Mouse (Mus musculus): ENCODE results near the gene Sox2. TPM values are rescaled to one million over a fixed set of nuclear protein-coding genes. Genes with fewer than 3 reads are reported as not detected.

The Sox2 gene
- polyA plus RNA-seq, 1 experiment = not detected

DNA sequence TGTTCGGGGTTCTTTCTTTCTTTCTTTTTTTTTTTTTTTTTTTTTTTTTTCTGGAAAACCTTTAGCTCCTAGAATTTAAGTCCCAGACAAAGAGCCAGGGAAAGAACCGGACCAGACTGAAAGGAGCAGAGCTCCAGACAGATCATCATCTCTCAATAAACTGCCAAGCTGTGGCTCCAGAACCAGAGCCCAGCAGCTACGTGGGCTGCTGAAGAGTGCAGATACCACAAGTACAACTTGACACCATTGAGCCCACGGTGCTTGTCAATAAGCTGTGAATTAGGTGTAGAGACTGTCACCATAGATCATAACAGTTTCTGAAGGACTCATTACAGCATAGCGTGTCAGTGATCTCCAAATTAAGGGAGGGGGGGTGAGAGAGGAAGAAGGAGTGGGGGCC, 7.1 kb upstream of the Sox2 start:
- no peak overlapping the region for H3K4me3 ChIP-seq (ENCODE audit: low read depth, low read length)
- TF ChIP-seq POLR2A (IDR thresholded peaks at IDR 0.05; ENCODE audit: low read depth, low read length) (no peak), CTCF (IDR thresholded peaks at IDR 0.05; ENCODE audit: extremely low read depth, insufficient read length, insufficient replicate concordance, low read depth, low read length) (no peak)
- H3K27ac ChIP-seq (ENCODE audit: insufficient read depth, low read depth, low read length) = no peak overlapping the region
- peaks cover 36% of the 10 kb centered on the region for H3K27me3 ChIP-seq (ENCODE audit: control insufficient read depth, insufficient read depth, low read length)
- WGBS = 11% methylated on average over 5 of the region's 5 CpGs
- no peaks in the 10 kb centered on the region for H3K4me1 ChIP-seq (ENCODE audit: control insufficient read depth, insufficient read depth, insufficient read length, low read length)
- no peaks in the 10 kb centered on the region for H3K36me3 ChIP-seq (ENCODE audit: control insufficient read depth, insufficient read depth, low read length)

DNA sequence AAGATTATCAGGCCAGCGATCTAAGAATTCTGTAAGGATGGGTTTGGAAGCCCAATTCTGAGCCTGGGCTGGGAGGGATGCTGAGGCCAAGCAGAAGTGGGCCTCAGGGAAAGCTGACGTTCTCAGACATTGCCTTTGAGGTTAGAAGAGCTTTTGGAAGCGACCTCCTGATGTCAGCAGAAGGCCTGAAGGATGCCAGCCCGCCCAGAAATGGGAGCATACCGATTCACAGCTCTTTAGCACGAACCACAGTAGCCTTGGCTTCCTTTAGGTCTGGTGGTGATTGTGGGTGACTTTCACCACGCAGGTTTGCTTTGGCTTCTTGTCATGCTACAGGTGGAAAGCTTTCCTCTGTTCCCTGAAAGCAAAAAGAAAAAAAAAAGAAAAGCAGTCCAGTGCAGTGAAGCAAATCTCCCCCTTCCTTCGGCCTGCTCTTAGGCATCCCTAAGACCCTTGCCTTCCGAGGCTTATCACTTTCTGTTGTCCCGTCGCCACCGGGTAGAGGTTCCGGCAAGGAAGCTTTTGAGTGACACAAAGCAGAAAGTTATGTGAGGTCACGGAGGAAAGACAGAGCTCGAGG, 6.6 kb upstream of the Sox2 start:
- Histone ChIP-seq H3K4me1 (ENCODE audit: control insufficient read depth, insufficient read depth, insufficient read length, low read length) (no peaks in the 10 kb centered on the region), H3K4me3 (ENCODE audit: low read depth, low read length) (no peak overlapping the region), H3K27me3 (ENCODE audit: control insufficient read depth, insufficient read depth, low read length) (peaks cover 42% of the 10 kb centered on the region), H3K27ac (ENCODE audit: insufficient read depth, low read depth, low read length) (no peak overlapping the region), H3K36me3 (ENCODE audit: control insufficient read depth, insufficient read depth, low read length) (no peaks in the 10 kb centered on the region)
- no peak for TF ChIP-seq POLR2A (IDR thresholded peaks at IDR 0.05; ENCODE audit: low read depth, low read length)
- TF ChIP-seq CTCF (IDR thresholded peaks at IDR 0.05; ENCODE audit: extremely low read depth, insufficient read length, insufficient replicate concordance, low read depth, low read length) = no peak
- WGBS = 6% methylated on average over 15 of the region's 15 CpGs

DNA sequence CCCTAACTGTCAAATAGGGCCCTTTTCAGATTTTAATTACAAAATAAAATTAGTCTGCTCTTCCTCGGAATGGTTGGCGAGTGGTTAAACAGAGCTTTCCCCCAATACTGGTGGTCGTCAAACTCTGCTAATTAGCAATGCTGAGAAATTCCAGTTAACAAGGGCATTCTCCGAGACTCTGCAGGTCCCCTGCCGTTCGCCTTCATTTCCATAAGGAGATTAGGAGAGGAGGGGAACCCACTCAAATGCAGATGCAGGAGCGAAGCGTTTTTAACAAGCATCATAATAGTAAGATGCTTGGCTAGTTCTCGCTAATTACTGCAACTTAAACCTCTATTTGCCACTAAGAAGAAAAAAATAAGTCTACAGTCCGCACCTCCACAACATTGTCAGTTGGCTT, 4.0 kb upstream of the Sox2 start:
- Histone ChIP-seq H3K27ac (ENCODE audit: insufficient read depth, low read depth, low read length) (no peak overlapping the region), H3K36me3 (ENCODE audit: control insufficient read depth, insufficient read depth, low read length) (no peaks in the 10 kb centered on the region), H3K27me3 (ENCODE audit: control insufficient read depth, insufficient read depth, low read length) (peaks cover 54% of the 10 kb centered on the region), H3K4me1 (ENCODE audit: control insufficient read depth, insufficient read depth, insufficient read length, low read length) (peaks cover 11% of the 10 kb centered on the region), H3K4me3 (ENCODE audit: low read depth, low read length) (no peak overlapping the region)
- TF ChIP-seq CTCF (IDR thresholded peaks at IDR 0.05; ENCODE audit: extremely low read depth, insufficient read length, insufficient replicate concordance, low read depth, low read length) (no peak), POLR2A (IDR thresholded peaks at IDR 0.05; ENCODE audit: low read depth, low read length) (no peak)
- WGBS = 4% methylated on average over 10 of the region's 10 CpGs

DNA sequence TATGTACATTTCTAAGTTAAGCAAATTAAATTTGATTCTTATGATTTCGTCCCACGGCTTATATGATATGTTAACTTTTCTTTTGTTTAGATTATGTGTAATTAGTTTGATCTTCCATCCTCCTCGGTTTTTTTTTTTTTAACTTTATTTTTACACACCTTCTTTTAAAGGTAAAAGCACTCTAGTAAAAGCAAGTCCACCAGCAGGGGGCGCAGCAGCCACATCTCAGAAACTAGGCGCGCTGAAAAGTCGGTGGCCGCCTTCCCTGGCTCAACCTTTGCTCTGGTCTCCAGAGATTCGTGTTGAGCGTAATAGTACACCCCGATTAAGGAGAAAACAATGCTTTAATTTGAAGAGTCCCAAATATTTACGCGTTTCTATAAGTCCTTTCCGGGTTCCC, 2.5 kb upstream of the Sox2 start:
- no peak overlapping the region for H3K27ac ChIP-seq (ENCODE audit: insufficient read depth, low read depth, low read length)
- H3K4me1 ChIP-seq (ENCODE audit: control insufficient read depth, insufficient read depth, insufficient read length, low read length) = peaks cover 11% of the 10 kb centered on the region
- TF ChIP-seq POLR2A (IDR thresholded peaks at IDR 0.05; ENCODE audit: low read depth, low read length) = no peak
- TF ChIP-seq CTCF (IDR thresholded peaks at IDR 0.05; ENCODE audit: extremely low read depth, insufficient read length, insufficient replicate concordance, low read depth, low read length) = peak; percentile 73; the same call in 1 of the 2 replicates
- H3K4me3 ChIP-seq (ENCODE audit: low read depth, low read length) = no peak overlapping the region
- WGBS = 4% methylated on average over 14 of the region's 14 CpGs
- no peaks in the 10 kb centered on the region for H3K36me3 ChIP-seq (ENCODE audit: control insufficient read depth, insufficient read depth, low read length)
- peaks cover 51% of the 10 kb centered on the region for H3K27me3 ChIP-seq (ENCODE audit: control insufficient read depth, insufficient read depth, low read length)

DNA sequence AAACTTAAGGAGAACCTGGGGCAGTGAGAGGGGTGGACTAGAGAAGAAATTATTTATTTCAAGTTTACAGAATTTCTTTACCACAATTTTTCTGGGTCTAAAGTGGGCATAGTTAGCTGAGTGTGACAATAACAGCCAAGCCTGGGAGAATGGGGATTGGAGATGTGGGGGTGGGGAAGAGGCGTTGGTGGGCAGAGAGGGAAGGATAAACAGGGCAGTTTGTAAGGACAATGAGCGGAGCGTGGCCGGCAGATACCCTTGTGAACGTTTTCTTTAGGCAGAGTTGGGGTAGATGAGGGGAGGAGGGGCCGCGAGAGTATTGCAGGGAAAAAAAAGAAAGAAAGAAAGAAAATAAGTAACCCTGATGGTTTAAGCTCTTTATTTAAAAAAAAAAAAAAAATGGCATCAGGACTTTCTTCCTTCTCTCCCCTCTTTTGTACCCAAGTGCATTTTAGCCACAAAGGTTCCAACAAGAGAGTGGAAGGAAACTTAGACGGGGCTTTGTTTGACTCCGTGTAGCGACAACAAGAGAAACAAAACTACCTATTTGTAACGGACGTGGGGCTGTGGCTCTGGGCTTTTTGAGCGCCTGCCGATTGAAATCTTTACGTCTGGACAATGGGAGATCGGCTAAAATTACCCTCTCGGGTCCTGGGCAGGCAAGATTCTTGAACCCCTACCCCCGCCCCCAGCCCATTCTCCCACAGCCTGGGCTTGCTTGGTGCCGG, 1.9 kb upstream of the Sox2 start:
- TF ChIP-seq CTCF (IDR thresholded peaks at IDR 0.05; ENCODE audit: extremely low read depth, insufficient read length, insufficient replicate concordance, low read depth, low read length) = no peak
- TF ChIP-seq POLR2A (IDR thresholded peaks at IDR 0.05; ENCODE audit: low read depth, low read length) = no peak
- H3K27me3 ChIP-seq (ENCODE audit: control insufficient read depth, insufficient read depth, low read length) = peaks cover 48% of the 10 kb centered on the region

DNA sequence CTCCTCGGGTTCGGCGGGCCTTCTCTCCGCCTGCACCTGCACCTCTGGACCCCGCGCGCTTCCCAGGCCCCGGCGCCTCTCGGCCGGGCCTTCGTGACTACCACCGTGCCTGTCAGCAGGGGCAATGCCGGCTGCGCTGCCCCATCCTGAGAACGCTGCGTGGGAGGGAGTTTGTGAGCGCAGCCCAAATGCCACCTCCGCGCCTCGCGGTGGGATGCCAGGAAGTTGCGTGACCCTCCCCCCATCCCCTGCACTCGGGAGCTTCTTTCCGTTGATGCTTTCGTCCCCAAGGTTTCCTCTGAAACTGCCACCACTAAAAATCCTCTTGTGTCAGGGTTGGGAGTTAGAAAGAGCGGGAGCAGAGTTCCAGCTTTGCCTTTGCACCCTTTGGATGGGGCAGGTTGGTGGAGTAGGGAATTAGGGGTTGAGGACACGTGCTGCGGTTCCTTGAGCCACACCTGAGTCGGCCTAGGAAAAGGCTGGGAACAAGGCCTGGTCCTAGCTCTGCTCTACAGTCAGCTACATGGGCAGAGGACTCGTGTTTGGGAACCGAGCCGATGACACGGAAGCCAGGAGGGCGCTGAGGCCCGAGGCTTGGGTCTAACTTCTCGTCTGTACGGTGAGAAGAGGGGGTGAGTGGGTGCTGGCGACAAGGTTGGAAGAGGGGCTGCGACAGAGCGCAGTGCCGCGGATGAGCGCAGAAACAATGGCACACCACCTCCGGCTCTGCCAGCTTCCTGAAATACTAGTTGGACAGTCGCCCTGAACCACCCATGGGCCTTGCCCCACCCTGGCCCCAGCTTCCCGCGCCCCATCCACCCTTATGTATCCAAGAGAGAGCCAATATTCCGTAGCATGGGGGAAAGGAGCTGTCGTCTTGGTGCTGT, 1.1 kb upstream of the Sox2 start:
- H3K27ac ChIP-seq (ENCODE audit: insufficient read depth, low read depth, low read length) = no peak overlapping the region
- TF ChIP-seq CTCF (IDR thresholded peaks at IDR 0.05; ENCODE audit: extremely low read depth, insufficient read length, insufficient replicate concordance, low read depth, low read length) (no peak), POLR2A (IDR thresholded peaks at IDR 0.05; ENCODE audit: low read depth, low read length) (no peak)
- peak overlapping the region; percentile 14 for H3K4me3 ChIP-seq (ENCODE audit: low read depth, low read length)
- peaks cover 11% of the 10 kb centered on the region for H3K4me1 ChIP-seq (ENCODE audit: control insufficient read depth, insufficient read depth, insufficient read length, low read length)
- peaks cover 49% of the 10 kb centered on the region for H3K27me3 ChIP-seq (ENCODE audit: control insufficient read depth, insufficient read depth, low read length)
- WGBS = 4% methylated on average over 50 of the region's 50 CpGs
- no peaks in the 10 kb centered on the region for H3K36me3 ChIP-seq (ENCODE audit: control insufficient read depth, insufficient read depth, low read length)

More for the DNA sequence above, 1.9 kb upstream of the Sox2 start:
- no peak overlapping the region for H3K4me3 ChIP-seq (ENCODE audit: low read depth, low read length)
- peaks cover 11% of the 10 kb centered on the region for H3K4me1 ChIP-seq (ENCODE audit: control insufficient read depth, insufficient read depth, insufficient read length, low read length)
- no peaks in the 10 kb centered on the region for H3K36me3 ChIP-seq (ENCODE audit: control insufficient read depth, insufficient read depth, low read length)
- WGBS = 9% methylated on average over 19 of the region's 19 CpGs
- H3K27ac ChIP-seq (ENCODE audit: insufficient read depth, low read depth, low read length) = no peak overlapping the region

Measured in small intestine, adult 2 months (tissue).